Mouse (Mus musculus) cerebral cortex, adult 2 months (tissue): Measurements from ENCODE around the gene Veph1.

Experiments
- WGBS: fragments of 180-500 bp; shearing (Covaris S2); methylation state at CpG from one replicate; pipeline ENCODE4 v1.1.7; 2018; 5-methylcytosine and 5-hydroxymethylcytosine counted together

The Veph1 gene

DNA sequence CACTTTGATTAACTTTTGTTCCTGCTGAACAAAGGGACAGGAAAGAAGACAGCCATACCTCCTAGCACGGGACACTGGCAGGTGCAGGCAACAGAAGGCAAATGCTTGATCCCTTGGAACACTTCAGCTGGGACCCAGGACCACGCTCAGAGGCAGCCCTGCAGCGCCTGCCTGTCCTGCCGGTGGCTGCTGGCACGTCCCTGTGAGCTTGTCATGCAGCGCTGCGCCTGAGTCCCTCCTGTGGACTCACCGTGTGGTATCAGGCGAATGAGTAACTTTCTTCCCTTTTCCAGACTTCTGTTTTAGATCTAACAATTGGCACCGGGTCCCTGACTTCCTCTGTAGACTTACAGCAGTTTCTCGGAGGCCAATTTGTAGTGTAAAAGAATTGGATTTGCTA, at the start of gene Veph1:
Veph1 (minus strand) TSS at position 293 of the 400 bp plus-strand sequence.
- 48% methylated on average over 11 of the region's 11 CpGs for WGBS

DNA sequence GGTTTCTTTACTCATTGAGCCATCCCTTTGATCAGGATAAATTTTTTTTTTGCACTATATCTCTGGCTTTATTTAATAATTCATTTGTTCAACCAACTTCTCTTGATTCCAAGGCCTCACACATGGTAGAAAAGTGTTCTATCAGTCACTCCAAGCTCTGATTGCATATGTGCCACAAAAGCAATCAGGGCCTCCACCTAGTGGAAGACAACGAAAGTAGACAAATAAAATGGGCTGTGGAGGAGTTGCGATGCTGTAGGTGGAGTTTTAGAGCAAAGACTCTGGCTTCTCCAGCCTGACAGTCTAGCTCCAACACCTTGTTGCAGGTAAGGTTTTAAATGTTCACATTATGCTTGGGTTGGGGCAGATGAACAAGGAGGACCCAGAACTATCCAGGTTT, 44.1 kb upstream of the Veph1 start:
- 77% methylated on average over 2 of the region's 2 CpGs for WGBS

DNA sequence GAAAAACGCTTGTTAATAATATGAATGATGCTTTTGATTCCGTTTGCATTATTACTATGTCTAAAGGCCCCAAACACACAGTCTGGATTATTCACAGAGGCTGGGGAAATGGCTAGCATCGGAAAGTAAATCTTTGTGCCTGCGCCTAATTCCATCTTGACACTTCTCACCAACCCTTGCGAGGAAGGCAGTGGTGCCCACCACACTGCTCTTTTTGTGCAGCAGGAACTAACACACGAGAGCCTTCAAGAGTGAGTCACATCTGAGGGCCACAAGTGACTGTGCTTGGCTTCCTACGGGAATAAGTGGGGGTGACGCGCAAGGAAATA, 35.7 kb upstream of the Veph1 start:
- 81% methylated on average over 9 of the region's 9 CpGs for WGBS

DNA sequence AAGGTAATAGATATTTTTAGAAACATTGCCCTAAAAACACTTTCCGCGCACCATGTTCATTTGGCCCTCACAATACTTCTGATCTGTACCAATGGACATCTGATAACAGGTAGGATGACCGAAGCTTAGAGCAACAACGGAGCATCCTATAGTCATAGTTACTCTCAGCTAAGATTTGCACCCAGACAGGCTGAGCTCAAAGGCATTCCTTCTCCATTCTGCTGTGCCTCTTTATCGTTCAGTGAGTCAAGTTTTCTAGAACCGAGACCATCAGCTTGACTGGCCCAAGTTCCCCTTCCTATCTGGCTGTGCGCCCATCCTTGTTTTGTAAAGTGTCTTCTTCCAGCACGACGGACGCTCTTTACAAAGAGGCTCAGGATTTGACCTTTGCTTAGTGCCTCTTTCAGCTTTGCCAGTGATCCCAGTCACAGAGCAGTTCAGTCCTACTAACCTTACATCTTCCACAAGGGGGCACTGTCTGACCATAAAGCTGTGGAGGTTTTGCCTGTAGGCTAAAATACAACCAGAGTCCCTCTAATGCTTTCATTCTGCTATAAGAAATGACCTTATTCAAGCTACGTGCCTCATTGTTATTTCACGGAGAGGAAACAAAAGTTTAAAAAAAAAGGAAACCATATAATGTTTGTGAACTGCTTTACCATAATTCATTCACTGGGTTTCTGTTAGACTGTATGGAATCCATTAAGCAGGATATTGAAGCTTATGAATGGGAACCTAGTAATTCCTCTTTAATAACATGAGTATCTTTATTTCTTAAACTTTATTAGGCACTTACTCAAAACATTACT, 35.2 kb upstream of the Veph1 start:
- 52% methylated on average over 12 of the region's 12 CpGs for WGBS

DNA sequence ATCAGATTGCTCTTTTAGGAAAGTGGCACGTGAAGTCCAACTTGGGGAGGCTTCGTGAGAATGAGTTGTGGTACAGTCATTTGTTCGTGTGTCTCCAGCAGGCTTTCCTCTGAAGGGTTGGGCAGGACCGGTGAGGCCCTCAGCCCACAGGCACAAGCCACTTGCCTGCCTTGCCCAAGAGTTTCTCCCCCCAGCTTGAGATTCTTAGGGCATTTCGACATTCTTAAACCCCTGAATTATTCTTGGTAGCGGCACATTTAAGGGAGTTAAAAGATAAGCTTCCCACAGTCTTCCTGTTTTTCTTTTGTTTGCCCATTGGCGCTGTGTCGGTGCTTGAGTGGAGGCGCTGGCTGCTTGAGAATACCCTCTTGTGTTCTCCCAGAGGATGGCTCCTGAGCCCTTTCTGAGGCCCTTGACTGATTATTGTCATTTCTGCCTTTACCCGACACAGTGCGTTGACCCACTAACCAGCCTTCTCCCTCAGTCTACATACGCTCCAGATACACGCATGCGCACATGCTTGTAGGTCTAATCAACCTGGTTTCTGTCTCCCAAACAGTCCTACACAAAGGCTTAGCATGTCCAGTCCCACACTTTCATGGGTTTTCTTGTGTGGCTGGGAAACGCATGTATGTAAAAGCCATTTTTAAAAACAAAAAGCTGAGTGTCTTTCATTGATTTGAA, 34.4 kb upstream of the Veph1 start:
- WGBS = 79% methylated on average over 15 of the region's 15 CpGs

DNA sequence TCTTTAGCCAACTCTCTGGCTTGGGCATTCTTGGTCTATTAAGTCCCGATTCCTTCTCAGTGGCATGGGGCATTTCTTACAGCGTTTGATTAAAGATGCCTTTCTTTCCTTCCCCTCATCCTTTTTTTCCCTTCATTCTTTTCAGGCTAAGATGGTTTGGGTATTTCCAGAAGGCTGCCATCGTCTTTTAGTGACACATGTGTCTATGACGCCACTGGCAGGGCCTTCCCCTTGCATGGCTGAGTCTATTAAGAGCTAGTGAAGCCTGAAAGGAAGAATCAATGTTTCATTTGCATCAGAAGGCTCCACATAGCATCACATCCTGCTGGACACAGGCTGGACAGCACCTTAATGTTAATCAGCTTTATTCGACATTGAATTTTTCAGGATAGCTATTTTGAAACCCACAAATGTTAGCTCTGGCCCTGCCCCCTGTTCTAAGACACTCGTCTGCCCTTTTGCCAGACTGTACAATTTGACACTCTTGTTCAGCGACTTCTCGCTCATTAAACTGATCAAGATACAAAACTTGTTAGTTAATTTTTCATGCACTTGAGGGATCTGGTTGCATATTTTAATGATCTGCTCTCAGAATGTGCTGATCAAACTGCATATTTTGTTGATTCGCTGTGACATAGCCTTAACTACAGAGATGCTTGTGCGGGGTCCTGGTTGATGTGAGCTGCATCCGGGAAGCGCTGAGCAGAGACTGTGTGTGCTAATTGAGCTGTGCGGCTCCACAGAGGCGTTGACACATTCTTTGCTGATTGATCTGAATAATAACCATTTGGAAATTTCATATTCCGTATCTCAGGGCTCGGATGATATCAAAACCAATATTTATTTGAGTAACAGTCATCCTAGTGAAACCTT, 29.6 kb upstream of the Veph1 start:
- 70% methylated on average over 16 of the region's 16 CpGs for WGBS

DNA sequence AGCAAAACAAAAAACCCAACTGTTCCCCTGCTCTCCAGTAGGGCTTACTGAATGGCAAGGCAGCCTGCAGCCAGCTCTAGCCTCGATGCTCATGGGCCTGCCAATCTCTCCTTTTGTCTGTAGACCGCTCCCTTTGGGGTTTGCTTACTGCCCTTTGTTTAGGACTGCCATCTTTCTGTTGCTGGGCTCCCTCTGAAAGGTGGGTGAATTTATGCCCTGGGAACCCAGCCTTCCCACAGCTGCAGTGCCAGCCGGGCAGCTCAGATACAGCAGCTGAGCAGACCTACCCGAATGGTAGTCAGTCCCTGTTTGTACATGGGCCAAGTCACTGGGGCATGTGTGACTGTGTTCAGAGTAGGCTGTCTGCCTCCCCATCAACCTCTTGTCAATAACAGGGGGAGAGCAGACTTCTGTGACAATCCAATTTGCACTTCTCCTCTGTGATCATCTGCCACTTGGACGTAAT, 28.9 kb upstream of the Veph1 start:
- WGBS = 59% methylated on average over 5 of the region's 5 CpGs

DNA sequence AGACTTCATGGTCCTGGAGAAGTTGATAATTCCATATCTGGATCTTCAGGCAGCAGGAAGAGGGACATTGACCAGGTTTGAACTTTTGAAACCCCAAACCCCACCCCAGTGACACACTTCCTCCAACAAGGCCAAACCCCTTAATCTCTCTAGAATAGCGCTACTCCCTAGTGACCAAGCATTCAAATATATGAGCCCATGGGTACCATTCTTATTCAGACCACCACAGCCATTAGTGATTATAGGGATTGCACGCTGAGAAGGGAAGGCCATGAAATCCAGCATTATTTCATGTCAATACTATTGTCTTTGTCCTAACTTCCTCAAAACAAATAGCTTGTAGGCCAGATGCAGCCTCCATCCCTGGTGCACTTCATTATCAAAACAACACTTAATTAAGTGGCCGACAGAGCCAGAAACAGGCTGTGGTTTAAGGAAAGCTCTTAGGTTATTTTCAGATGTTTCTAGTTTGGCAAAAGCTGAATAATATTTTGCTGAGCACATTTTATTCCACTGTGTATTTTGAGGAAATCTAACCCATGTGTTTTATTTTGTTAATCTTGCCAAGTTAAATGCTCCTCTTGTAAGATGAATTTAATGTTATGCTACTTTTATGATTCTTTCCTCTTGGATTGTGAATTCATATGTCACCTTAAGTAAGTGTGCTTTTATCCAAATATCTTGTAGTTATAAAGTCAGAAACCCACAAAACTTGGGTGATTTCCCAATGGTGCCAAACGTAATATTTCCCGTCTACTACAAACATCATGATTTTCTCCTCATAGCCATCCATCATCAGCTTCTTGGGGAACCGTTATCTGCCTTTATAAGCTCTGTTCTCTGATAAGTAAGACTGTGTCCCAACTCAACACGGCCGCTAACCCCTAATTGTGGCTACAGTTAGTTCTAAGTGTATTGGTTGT, 18.4 kb upstream of the Veph1 start:
- WGBS = 83% methylated on average over 8 of the region's 8 CpGs

DNA sequence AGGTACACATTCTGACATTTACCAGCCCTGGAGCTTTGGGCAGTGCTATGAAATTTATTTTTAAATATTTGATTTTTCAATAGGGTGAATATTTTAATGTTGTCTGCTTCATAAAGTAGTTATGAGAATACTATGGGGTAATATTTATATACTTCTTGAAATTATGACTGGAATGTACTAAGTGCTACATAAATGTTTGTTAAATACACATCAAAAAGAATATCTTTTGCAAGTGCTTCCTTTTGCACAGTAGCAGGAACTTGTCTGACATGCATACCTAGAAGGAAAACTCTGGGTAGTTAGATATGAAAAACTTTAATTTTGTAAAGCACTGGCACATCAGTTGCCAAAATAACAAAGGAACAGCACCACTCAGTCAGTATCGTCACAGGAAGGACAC, 13.9 kb upstream of the Veph1 start:
- 84% methylated on average over 1 of the region's 1 CpGs for WGBS

DNA sequence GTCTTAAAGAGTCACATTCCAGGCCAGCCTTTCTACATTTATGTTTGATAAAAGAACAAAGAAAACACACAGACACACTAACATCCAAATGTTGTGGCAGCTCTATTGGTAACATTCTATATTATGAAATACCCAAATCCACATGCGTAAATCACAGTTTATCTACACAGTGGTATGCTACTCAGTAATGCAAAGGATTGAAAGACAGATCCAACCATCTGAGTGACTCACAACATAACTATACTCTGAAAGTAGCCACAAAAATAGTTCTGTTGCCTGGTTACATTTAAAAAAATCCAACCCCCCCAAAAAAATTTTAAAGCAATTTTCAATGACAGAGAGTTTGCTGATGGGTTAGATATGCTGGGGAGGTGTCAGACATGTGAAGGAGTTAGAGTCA, 12.9 kb upstream of the Veph1 start:
- 93% methylated on average over 1 of the region's 1 CpGs for WGBS

DNA sequence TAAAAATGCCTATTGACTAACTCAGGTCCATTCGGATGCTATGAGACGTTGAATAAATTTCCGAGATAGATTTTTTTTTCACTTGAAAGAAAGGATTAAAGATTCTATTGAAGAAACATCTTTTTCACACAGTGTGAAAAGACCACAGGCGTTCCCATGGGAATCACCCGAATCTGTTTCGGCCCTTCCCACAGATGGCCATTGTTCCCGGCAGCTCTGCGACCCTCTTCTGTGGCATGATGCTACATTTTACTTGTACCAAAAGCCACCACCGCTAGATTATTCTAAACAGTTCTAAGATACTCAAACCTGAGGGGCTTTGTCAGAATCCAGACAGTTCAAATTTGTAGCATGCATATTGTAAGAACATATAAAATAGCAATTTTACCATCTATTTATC, 1.4 kb downstream of the Veph1 start:
- WGBS = 72% methylated on average over 9 of the region's 9 CpGs

DNA sequence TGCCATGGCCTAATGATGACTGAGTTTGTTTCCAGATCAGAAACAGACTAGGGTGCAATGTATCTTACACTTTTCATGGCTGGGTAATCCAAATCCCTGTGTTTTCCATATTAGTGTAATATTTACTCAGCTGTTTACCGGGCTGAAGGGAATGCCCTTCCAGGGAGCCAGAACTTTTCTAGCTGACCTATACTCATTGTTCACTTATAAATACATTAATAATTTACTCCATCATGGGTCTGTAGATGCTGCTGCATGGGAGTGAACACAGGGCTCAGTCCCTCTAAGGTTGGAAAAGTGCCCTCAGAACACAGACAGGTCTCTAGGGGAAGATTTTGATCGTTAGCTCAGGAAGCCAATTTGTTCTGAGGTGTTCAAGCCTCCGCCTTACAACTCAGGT, 1.9 kb downstream of the Veph1 start:
- WGBS = 84% methylated on average over 3 of the region's 3 CpGs

DNA sequence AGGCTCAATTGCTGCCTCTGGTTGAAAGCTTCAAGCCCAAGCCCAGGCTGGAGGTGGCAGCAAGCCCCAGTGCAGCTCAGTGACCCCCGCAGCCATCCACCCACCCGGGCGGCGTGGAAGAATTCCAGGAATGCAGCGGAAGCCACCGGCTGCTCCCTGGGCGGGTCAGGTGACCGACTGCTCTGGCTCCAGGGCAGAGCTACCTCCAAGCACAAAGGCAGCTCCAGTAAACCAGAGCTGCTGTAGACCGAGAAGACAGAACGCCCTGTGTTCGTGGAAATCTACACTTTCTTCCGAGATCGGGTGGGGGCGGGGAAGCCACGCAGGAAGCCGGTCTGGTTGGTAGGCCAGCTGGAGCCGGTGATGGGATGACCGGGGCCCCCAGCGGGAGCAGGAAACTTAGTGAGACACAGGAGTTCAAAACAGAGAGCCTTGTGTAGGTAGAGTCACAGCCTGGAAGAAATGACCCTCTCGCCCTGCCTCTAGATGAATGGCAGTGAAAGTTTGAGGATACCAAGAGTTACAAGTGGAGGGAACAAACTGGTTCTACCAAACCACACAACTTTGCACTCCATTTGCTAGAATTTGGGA, 4.2 kb downstream of the Veph1 start:
- 18% methylated on average over 20 of the region's 20 CpGs for WGBS

DNA sequence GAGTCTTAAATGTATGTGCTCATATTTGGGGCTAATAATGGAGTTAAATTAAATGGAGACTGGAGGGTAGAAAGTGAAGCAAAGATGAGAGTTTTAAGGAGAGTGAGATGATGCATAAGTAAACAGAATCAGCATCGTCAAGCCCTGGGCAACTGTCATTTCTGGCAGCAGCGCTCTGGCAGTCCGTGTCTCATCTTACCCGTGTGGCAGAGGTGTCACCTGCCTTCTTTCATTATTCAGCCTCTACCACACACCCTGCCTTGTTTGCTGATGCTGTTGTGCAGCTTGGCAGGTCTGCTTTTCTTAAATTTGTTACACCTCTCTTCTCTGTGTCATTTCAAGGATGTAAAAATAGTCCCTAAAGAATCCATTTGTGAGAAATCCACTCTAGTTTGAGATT, 33.4 kb downstream of the Veph1 start:
- WGBS = 77% methylated on average over 4 of the region's 4 CpGs

DNA sequence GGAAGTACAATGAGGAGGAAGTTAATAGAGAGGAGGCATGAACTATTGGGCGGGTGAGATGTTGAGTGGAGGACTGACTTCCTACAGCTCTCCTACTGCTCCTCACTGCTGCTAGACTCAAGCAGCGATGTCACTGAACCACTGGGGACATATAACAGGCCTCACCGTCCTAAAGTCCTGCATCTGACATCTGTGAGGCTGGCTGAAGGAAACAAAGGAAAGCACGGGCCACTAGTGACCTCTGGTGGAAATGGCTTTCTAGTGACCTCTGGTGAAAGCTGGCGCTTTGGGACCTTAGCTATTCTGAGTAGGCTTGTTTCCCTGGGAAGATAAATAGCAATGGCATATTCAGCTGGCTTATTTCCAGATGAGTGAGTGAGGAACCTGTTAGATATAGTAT, 34.3 kb downstream of the Veph1 start:
- WGBS = 62% methylated on average over 5 of the region's 5 CpGs

DNA sequence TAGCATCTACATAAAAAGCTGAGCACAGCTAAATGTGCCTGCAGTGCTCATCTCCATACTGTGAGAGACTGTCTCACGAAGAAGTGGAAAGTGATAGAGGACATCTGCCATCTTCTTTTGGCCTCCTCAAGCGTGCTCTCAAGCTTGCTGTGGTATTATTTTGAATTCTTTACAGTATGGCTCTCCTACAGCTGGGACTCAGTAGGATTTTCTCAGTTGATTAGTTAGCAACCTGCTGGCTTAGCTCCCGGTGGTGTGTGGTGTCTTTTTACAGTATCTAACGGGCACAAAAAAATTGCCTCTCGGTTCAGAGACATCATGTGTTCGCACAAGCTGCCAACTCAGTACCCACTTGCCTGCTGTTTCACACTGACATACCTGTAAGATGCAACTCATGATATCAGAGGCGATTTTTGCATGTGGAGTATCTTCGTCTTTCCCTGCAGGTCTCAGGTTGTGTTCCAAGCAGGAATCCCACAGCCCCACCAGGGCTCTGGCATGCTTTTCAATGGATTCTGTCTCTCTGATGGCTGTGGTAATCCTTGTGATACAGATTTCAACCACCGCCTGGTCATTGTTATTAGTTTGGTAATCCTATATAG, 42.0 kb downstream of the Veph1 start:
- 47% methylated on average over 9 of the region's 9 CpGs for WGBS

DNA sequence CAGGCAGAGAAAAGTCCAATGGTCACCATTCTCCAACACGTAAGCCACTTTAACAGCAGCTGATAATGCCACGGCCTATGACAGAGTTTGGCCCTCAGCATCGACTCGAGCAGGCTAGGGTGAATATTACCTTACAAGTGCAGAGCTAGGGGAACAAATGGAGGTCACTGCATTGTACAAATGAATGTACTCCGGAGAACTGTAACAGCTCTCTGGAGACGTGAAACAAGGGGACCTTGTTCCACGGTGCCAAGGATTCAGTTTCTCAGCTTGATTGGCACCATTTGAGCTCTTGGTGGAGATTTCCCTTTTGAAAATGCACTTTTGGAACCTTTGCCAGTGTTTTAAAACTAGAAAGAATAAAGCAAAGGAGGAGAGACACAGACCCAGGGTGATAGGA, 44.8 kb downstream of the Veph1 start:
- 64% methylated on average over 7 of the region's 7 CpGs for WGBS

DNA sequence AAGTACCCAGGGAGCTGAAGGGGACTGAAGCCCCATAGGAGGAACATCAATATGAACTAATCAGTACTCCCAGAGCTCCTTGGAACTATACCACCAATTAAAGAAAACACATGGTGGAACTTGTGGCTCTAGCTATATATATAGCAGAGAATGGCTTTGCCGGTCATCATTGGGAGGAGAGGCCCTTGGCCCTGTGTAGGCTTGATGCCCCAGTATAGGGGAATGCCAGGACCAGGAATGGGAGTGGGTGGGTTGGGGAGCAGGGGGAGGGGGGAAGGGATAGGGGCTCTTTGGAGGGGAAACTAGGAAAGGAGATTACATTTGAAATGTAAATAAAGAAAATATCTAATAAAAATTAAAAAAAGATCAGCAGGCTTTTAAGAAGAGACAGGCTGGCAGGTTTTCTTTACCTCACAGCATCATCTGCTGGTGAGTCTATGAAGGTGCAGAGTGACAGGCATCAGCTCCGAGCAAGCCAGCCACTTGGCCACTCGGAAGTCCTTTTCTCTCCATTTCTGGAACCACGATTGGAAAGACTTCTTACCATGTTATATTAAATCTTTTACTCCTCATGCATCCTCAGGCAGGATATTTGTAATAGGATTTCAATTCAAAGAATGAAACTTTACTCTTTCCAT, 60.3 kb downstream of the Veph1 start:
- 25% methylated on average over 4 of the region's 4 CpGs for whole genome bisulfite sequencing

DNA sequence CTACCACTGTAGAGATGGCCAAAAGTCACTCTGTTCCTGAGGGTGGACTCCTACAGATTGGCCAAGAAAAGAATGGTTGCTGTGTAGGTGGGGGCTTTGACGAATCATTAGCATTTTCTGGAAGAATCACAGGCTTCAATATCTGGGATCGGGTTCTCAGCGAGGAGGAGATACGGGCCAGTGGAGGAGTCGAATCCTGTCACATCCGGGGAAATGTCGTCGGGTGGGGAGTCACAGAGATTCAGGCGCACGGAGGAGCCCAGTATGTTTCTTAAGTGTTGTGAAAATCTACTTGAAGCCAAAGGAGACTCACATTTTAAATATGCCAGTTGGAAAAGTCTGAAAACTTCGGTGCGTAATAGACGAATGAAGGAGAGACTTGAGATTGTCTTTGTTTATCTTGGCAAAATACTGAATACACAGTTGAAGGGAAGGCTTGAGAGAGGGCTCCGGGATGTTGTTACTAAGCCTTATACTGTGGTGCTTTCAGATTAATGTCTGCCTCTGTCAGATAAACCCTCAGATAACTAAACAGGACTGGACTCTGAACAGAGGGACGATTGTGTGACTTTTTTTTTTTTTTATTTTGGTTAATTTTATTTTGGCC, 71.6 kb downstream of the Veph1 start:
- WGBS = 63% methylated on average over 15 of the region's 15 CpGs

DNA sequence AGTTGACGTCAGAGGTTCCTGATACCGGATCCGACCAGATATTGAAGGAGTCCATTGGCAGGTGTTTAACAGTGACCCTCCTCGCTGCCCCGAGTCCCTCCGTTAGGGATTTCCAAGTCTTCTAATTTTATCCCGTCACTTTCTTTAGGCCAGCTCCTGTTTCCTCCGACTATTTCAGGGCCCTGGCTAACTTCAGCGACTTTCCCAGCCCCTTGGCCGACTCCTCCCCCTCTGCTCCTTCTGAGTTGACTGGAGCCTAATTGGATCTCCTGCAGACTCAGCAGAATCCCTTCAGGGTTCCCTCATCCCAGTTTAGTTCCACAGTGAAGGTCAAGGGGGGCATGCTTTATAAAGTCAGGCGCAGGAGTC, 75.4 kb downstream of the Veph1 start:
- WGBS = 13% methylated on average over 11 of the region's 11 CpGs
